Mouse (Mus musculus): Measurements from ENCODE around the gene Tns3.

GRCm38 (mm10) chr11:8591271-8591670, 73.1 kb downstream of the Tns3 start:
- TF ChIP-seq EP300 (IDR thresholded peaks at IDR 0.05; ENCODE audit: insufficient read depth, low read depth, low read length) (no peak), POLR2A (IDR thresholded peaks at IDR 0.05; ENCODE audit: insufficient read depth, low read length) (no peak), CTCF (IDR thresholded peaks at IDR 0.05; ENCODE audit: low read depth, low read length) (no peak)
